Mouse (Mus musculus) brain, adult 10 weeks (tissue): Measurements from ENCODE around the gene Hus1b. TPM values are rescaled to one million over a fixed set of nuclear protein-coding genes. Genes with fewer than 3 reads are reported as not detected.

Experiments used
- polyA plus RNA-seq: library from polyadenylated mRNA; stranded (reverse); fragments of 350-450 nt; fragmentation: Illumina TruSeq; extraction: RNeasy Lipid Tissue Mini Kit (QIAGEN cat#74804); gene quantifications from one replicate; pipeline ENCODE4 v1.2.3, GENCODE M21; 2015; ENCODE audit warnings: low read depth, low replicate concordance

Hus1b gene
- not detected for polyA plus RNA-seq

DNA sequence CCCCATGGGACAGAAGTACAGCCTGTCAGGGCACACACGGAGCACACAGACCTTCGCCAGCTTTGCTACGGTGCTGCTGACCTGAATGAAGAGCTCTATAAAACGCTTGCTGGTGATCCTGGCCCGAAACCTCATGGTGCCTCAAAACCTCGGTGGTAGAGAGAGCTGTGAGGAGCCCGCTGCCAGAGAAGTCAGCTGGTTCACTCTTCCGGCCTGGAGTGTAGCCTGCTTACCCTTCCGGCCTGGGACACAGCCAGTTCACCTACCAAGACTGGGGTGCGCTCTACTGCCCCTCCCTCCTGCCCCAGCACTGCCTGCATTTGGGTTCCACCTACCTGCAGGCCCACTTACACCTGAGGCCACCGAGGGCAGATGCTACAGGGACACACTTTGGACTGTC is at the start of gene Hus1b:
TSS of gene Hus1b (minus strand) at position 220 of the 400 bp plus-strand sequence.

DNA sequence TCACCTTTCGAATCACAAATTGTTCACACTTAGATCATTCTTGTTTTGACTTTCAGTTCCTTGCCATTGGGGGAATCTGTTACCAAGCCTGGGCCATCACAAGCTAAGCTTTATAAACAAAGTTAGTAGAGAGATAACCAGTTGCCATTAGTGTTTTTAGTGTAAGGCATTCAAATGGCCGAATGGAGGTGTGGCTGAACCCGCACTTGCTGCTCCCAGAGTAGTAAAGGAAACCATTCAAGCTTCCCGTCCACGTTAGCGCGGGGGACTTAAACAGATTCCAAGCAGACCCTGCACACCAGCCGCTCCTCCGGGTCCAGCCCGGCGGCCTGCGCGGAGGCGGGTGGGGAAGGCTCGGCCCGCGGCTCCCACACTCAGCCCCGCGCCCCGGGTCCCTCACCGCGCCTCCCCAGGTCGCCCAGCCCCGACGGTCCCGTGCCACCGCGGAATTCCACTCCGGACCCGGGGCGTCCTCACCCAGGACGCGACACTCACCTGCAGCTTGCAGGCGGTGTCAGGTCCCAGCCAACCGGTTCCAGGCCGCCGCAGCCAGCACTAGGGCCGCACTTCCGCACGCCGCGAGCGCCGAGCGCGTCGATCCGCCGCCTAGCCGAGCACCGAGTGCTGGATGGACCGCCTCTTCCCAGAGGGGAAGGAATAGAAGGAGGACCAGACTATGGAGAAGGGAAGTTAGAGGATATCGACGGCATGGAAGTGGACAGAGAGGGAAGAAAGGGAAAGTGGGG is 26.1 kb upstream of the Hus1b start, which contains the start of the genes Exoc2 and Gm5447:
TSS of gene Exoc2 (minus strand) at position 593 of the 746 bp plus-strand sequence.
TSS of gene Gm5447 (plus strand) at position 704 of the 746 bp plus-strand sequence.

Other genes starting within 250 kb of the Hus1b start
- 0.36 TPM for gene Irf4, start 198.5 kb downstream of the Hus1b start, polyA plus RNA-seq
- gene Exoc2, start 26.3 kb upstream of the Hus1b start, polyA plus RNA-seq = 30.3 TPM
- gene Gm5447, start 26.4 kb upstream of the Hus1b start, polyA plus RNA-seq = not detected